Mouse (Mus musculus) cerebellum, adult 9-11 months (tissue): ENCODE measurements at regions not wholly inside any gene's neighbourhood (a gene's known extent, or its start where the extent isn't known, plus 50 kb on each side); places are given as distances from the start of the nearest gene placed in this dataset.

Source experiments
- DNase-seq: peaks from one replicate; pipeline ENCODE4 v3.0.0; 2022

DNA sequence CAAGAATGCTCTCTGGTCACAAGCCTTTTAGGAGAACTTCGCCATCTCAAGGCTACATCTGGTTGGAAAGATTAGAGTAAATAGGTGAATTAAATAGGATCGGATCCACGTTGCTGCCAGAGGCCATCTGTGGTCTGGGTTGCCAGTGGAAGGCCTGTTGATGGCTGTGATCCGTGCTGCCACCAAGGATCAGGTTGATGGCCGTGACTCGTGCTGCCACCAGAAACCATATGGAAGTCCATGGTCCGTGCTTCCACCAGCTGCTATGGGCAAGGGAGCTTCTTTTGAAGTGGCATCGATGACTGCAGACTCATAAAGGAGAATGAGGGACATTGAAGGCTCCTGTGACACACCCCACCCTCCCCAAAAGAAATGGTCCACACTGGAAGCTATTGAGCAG is 79.6 kb downstream of the Atp1a1 start:
- DNase-seq: no peak

DNA sequence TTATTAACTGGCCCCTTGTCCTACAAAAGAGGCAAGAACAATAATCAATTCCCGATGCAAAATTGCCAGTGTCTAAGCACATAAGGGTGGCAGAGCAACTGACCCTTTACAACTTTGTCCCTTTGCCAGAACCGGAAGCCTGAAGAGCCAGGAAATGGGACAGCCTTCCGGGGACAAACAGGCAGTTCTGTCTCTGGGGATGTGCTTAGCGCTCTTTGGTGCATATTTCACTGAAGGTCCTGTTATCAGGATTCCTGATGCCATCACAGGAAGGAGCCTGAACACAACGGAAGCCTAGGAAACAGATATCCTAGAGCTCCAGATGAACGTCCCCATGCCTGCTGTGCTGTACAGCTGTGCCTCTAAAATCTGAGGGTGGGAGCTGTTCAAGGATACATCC is 80.0 kb downstream of the Atp1a1 start:
- no peak for DNase-seq

DNA sequence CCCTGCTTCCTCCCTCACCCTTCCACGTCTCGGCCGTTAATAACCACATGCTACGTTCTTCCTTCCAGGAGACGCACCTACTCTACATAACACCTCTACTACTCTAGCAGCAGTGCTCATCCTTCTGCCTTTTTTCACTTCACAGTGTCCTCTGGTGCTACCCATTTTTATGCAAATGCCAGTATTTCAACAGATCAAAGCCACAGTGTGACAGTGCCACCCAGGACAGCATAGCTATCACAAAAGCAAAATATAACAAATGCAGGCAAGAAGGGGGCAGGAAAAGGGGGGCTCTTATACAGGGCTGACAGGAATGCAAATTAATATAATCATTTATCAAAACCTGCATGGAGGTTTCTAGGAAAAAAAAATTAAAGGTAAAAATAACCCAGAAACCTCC is 81.2 kb downstream of the Atp1a1 start:
- no peak for DNase-seq

DNA sequence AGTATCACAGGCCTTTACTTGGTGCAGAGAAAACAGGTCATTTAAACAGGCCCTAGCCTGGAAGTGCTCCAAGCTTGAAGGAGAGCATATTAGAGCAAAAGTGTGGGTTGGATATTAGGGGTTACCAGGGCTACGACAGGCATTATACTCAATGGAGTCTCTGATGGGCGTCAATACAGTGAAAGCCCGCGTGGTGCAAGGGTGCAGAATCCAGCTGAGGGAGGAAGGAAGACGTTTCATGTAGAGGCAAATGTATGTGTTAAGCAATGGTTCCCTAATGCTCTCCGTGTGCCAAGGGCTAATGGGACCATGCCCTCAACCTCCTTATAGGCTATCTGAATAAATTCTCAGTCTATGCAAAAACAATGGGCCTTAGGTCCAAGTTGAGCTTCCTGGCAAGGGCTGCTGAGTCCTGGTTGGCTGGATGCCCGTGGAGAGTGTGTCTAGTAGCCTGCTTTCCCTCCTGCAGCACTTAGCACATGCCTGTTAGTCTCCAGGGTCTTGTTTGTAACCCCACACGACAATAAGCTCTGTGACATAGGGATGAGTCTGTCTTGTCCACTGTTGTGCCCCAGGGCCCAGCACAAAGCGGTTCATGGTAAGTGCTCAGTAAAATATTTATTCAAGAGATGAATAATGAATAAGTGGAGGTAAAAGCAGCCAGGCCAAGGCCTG is 82.1 kb downstream of the Atp1a1 start:
- peak; percentile 52 for DNase-seq

DNA sequence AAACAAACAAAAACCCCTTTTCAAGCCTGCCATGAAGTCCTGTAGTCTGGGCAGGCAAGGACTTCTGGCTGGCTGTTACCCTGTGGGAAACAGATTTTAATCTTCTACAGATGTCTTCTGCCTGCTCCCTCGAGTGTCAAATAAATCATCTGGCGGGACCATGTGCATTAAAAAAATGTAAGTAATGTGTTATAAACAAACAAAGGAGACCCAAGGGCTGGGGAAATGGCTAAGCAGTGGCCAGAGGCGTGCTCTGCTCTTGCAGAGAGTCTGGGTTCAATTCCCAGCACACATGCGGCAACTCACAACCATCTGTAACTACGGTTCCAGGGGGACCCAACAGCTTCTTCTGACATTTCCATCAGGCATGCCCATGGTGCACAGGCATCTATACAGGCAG is 83.3 kb downstream of the Atp1a1 start:
- no peak for DNase-seq

DNA sequence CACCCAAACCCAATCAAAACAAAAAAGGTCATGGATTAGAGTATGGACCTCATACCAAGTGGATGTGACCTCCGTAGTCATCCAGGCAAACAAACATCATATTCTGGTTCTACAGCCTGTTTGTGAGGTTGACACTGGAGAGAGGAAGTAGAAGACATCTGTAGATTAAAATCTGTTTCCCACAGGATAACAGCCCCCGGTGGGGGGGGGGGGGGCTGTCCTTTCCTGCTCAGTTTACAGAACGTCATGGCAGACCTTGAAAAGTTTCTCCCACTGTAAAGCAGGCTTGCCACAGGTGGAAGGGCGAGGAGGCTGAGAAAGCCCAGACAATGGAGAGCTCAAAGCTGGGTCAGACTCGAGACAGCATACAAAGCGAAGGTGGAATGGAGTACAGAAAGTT is 84.4 kb downstream of the Atp1a1 start:
- no peak for DNase-seq

DNA sequence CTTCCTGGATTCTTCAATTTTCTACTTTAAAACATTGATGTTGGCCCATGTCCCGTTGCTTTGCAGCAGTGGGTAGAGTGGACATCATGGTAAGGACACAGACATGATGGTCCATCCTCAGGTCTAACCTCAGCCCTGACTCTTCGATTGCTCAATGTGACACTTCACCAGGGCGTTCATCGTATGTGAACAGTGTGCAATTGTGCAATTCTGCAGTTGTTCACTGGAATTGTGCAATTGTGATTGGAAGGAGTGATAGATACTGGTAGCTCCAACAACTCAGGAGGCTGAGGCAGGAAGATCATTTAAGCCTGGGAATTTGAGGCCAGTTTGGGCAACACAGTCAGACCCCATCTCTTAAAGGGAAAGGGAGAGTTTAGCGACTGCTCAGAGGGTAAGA is 84.9 kb downstream of the Atp1a1 start:
- DNase-seq: no peak

DNA sequence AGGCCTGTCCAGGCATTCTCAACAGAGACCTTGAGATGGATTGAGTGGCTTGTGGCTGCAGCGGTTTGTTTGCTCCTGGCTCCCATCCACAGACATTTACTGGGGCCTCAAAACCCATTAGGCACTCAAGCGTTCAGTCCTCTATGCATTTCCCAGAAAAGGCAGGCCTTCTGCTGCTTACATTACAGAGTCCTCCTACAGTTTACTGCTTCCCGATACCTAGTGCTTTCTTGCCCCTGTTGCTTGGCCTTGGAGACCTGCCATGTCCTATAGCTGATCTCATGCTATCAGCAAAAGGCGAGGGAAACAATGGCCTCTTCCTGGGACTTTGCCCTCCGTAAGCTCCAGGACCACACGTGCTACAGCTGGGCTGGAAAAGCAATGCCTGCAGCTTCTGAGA is 85.7 kb downstream of the Atp1a1 start:
- no peak for DNase-seq

DNA sequence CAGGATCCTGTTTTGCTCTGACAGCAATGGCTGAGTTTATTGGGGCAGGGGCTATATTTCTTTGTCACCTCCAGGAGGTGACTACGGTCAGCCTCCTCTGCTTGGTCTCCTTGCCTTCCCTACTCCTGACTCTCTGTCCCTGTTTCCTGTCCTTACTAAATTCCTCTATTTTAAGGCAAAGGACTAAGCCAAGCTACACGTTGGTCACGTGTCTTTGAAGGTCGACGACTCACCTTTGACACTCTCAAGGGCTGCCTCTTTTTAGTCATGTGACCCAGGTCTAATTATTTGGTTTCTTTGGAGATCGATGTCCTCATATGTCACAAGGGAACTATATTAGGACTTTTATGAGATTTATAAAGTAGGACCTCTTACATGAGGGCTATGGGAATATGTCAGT is 86.9 kb downstream of the Atp1a1 start:
- DNase-seq: no peak

DNA sequence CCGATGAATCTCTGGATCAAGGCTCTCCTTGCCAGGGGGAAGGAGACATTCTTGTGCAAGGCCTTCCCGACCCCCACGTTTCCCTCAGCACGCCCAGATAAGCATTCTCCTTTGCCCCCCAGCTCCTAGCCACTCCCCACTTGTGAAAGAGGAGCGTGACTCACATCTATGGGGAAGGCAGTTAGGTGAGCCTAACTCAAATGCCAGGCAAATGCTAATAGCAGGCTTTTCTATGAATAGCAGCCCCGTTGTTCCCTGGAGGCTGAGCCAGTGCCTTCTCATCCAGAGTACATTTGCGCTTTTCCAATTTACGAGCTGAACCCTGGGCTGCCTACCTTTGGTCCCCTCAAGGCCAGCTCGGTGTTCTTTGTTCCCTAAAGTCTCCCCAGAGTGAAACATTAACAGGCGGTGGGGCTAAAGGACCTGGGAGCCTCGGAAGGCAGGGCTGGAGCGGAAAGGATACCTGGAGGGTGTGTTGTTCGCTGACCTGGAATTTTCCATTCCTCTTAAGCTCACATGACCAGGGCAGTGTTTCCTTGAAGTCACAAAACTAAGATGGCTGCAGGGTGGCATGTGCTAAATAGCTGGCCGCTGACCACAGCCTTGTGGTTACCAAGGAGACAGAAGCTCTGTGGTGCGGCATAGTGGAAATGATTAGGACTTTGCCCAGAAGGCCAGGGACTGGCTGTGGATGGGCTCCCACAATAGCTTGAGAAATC is 87.5 kb downstream of the Atp1a1 start:
- no peak for DNase-seq

DNA sequence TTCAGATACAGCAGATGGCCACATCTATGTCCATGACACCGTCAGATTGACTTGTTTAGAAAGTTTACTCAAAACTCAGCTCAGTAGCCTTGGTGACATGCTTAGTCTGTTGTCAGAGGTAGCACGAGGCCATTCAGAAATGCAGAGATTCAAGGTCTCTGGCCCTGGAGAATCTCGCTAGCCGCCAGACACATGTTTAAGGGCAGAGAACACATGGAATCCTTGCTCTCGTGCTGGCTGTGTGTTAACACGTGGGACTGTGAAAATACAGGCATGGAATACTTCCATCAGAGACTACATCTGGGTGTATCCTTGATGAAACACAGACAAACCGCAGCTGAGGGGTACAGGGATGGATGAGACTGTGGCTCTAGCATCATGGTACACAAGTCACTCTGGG is 88.9 kb downstream of the Atp1a1 start:
- DNase-seq: no peak

DNA sequence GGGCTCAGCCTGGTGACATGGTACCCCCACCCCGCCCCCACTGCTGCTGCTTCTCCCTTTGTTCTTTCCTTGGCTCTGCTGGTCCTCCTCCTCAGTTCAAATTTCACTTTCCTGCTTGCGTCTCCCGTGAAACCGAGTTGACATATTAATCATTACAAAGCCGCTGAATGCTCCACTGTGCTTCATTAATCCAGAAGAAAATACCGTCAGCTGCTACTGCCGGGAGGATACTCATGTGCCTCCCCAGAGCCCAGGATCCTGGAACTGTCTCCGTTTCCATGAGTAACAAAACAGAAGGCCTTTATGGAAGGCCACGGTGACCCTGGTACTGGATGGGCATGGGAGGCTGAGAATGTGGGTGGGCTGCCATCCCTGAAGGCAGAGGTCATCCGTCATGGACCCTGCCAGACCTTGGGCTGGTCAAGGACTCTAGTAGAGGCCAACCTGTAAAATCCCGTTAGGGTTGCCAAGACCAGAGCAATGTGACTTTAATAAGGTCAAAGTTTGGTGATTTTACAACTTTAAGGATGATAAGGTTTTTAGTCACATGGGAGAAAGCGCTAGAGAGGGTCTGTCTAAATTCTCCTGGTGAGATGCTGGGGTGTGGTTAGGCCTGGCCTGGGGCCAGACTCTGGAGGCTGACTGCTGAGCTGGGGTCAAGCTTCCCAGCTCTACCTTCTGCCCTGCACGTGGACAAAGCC is 90.7 kb downstream of the Atp1a1 start:
- DNase-seq: no peak
